Mouse (Mus musculus) thymus, postnatal 14 days (tissue): ENCODE data around the gene Chst15.
A peak's percentile ranks its signal among the peaks of the same experiment; 100 is the strongest.

ENCODE experiments used
- DNase-seq: peaks from one replicate; pipeline ENCODE4 v3.0.0; 2021

Gene Chst15

GRCm38 (mm10) chr7:132299661-132300210 lies 17.3 kb downstream of the Chst15 start:
- DNase-seq = no peak

GRCm38 (mm10) chr7:132298412-132298990 lies 18.5 kb downstream of the Chst15 start:
- no peak for DNase-seq

GRCm38 (mm10) chr7:132296661-132297443 lies 20.2 kb downstream of the Chst15 start:
- DNase-seq = no peak

GRCm38 (mm10) chr7:132296132-132296531 lies 20.9 kb downstream of the Chst15 start:
- no peak for DNase-seq

GRCm38 (mm10) chr7:132287340-132287664 lies 29.7 kb downstream of the Chst15 start:
- DNase-seq = peak; percentile 16

- DNase-seq = peak; percentile 35
Measured at GRCm38 (mm10) chr7:132286630-132287339, 30.2 kb downstream of the Chst15 start.

GRCm38 (mm10) chr7:132284795-132285194 lies 32.2 kb downstream of the Chst15 start:
- DNase-seq = no peak

GRCm38 (mm10) chr7:132284048-132284737 lies 32.8 kb downstream of the Chst15 start:
- no peak for DNase-seq

GRCm38 (mm10) chr7:132282576-132282975 lies 34.5 kb downstream of the Chst15 start:
- DNase-seq = no peak

- DNase-seq = no peak
Measured at GRCm38 (mm10) chr7:132282161-132282560, 34.9 kb downstream of the Chst15 start.

GRCm38 (mm10) chr7:132281753-132282152 lies 35.3 kb downstream of the Chst15 start:
- no peak for DNase-seq

- DNase-seq = no peak
Measured at GRCm38 (mm10) chr7:132278658-132279057, 38.4 kb downstream of the Chst15 start.

GRCm38 (mm10) chr7:132276287-132276686 lies 40.7 kb downstream of the Chst15 start:
- DNase-seq = no peak

- DNase-seq = no peak
Measured at GRCm38 (mm10) chr7:132273741-132274513, 43.1 kb downstream of the Chst15 start.

GRCm38 (mm10) chr7:132272984-132273383 lies 44.0 kb downstream of the Chst15 start:
- DNase-seq = no peak

GRCm38 (mm10) chr7:132270364-132270763 lies 46.7 kb downstream of the Chst15 start:
- no peak for DNase-seq

- DNase-seq = no peak
Measured at GRCm38 (mm10) chr7:132269661-132270060, 47.4 kb downstream of the Chst15 start.

- no peak for DNase-seq
Measured at GRCm38 (mm10) chr7:132267721-132268498, 49.1 kb downstream of the Chst15 start.

GRCm38 (mm10) chr7:132264763-132265162 lies 52.3 kb downstream of the Chst15 start:
- DNase-seq = no peak

- no peak for DNase-seq
Measured at GRCm38 (mm10) chr7:132263186-132263585, 53.8 kb downstream of the Chst15 start.

- DNase-seq = no peak
Measured at GRCm38 (mm10) chr7:132262696-132263095, 54.3 kb downstream of the Chst15 start.
